Mouse (Mus musculus) forebrain, embryonic 14.5 days (tissue): ENCODE measurements around the gene Itga9. TPM values are rescaled to one million over a fixed set of nuclear protein-coding genes. Genes with fewer than 3 reads are reported as not detected.

Experiments
- ATAC-seq: fragments of 200-750 bp; cut with Nextera tagmentation; 2 replicates; pipeline ENCODE4 v1.8.0; 2017; ENCODE audit warnings: mild to moderate bottlenecking, moderate library complexity
- DNase-seq: peaks from one replicate; pipeline ENCODE4 v3.0.0-alpha.2; 2015; ENCODE audit warnings: low spot score
- H3K27ac ChIP-seq: fragments of 300-500 bp; sonication (generic); 2 replicates; pipeline ENCODE4 v1.5.1; 2014; ENCODE audit warnings: low read depth, mild to moderate bottlenecking, control low read depth, low read length, moderate library complexity
- H3K27me3 ChIP-seq: fragments of 300-500 bp; sonication (generic); replicated peaks from 2 replicates; pipeline ENCODE4 v1.6.1; 2014; ENCODE audit warnings: low read length, control low read depth, mixed read lengths; ENCODE audit not compliant: control insufficient read depth, insufficient read depth
- H3K36me3 ChIP-seq: fragments of 300-500 bp; sonication (generic); 2 replicates; pipeline ENCODE4 v1.6.1; 2014; ENCODE audit warnings: low read length, control low read depth; ENCODE audit not compliant: control insufficient read depth, insufficient read depth
- H3K4me1 ChIP-seq: fragments of 300-500 bp; sonication (generic); 2 replicates; pipeline ENCODE4 v1.6.1; 2014; ENCODE audit warnings: antibody characterized with exemption, low read length, control low read depth; ENCODE audit not compliant: control insufficient read depth, insufficient read depth
- H3K4me2 ChIP-seq: fragments of 300-500 bp; sonication (generic); 2 replicates; pipeline ENCODE4 v1.6.1; 2014; ENCODE audit warnings: mild to moderate bottlenecking, control low read depth, low read length
- H3K4me3 ChIP-seq: fragments of 300-500 bp; sonication (generic); 2 replicates; pipeline ENCODE4 v1.5.1; 2014; ENCODE audit warnings: low read depth, low read length, control low read depth
- H3K9ac ChIP-seq: fragments of 300-500 bp; sonication (generic); 2 replicates; pipeline ENCODE4 v1.6.1; 2014; ENCODE audit warnings: mild to moderate bottlenecking, low read length, control low read depth, moderate library complexity
- H3K9me3 ChIP-seq: fragments of 300-500 bp; sonication (generic); replicated peaks from 2 replicates; pipeline ENCODE4 v1.6.1; 2016; ENCODE audit warnings: low read length, control low read depth, mixed read lengths; ENCODE audit not compliant: control insufficient read depth
- WGBS: fragments of 180-500 bp; shearing (Covaris S2); extraction: QIAGEN DNeasy Blood & Tissue Kit; methylation state at CpG from one replicate; pipeline ENCODE4 v1.1.7; 2014; 5-methylcytosine and 5-hydroxymethylcytosine counted together
- polyA plus RNA-seq: library from polyadenylated mRNA; unstranded; fragments of >200 nt; fragmentation: Nextera tagmentation; extraction: Ambion mirVana; gene quantifications from 2 replicates; pipeline ENCODE4 v1.2.1, GENCODE M21; 2014

Gene Itga9
- polyA plus RNA-seq, 1 experiment from 2014 or later, result 0.88 TPM

GRCm38 (mm10) chr9:118845003-118845402, 238.5 kb downstream of the Itga9 start:
- ATAC-seq (no peak), DNase-seq (no peak)
- Histone ChIP-seq H3K27me3 (no peaks in the 10 kb centered on the region), H3K36me3 (no peaks in the 10 kb centered on the region), H3K9ac (no peak overlapping the region), H3K27ac (no peak overlapping the region), H3K4me2 (no peak overlapping the region), H3K9me3 (no peaks in the 10 kb centered on the region), H3K4me1 (no peaks in the 10 kb centered on the region), H3K4me3 (no peak overlapping the region)
- WGBS, result 80% methylated on average over 5 of the region's 5 CpGs

- no peak for ATAC-seq
- Histone ChIP-seq H3K4me2 (no peak overlapping the region), H3K9ac (no peak overlapping the region), H3K4me3 (no peak overlapping the region), H3K27me3 (no peaks in the 10 kb centered on the region), H3K27ac (no peak overlapping the region), H3K9me3 (no peaks in the 10 kb centered on the region), H3K36me3 (no peaks in the 10 kb centered on the region), H3K4me1 (no peaks in the 10 kb centered on the region)
- 81% methylated on average over 3 of the region's 3 CpGs for WGBS
- DNase-seq, result no peak
Observed at GRCm38 (mm10) chr9:118846766-118847165, 240.3 kb downstream of the Itga9 start.

- H3K9ac ChIP-seq, result no peak overlapping the region
- H3K4me1 ChIP-seq, result no peaks in the 10 kb centered on the region
- no peak for ATAC-seq
- no peak overlapping the region for H3K27ac ChIP-seq
- H3K9me3 ChIP-seq, result no peaks in the 10 kb centered on the region
- no peaks in the 10 kb centered on the region for H3K27me3 ChIP-seq
- no peak for DNase-seq
- no peaks in the 10 kb centered on the region for H3K36me3 ChIP-seq
- no peak overlapping the region for H3K4me2 ChIP-seq
- WGBS, result 83% methylated on average over 9 of the region's 9 CpGs
- H3K4me3 ChIP-seq, result no peak overlapping the region
Observed at GRCm38 (mm10) chr9:118856665-118857064, 250.2 kb downstream of the Itga9 start.

- H3K4me3 ChIP-seq, result no peak overlapping the region
- 86% methylated on average over 12 of the region's 12 CpGs for WGBS
- no peaks in the 10 kb centered on the region for H3K36me3 ChIP-seq
- no peak for ATAC-seq
- H3K27ac ChIP-seq, result no peak overlapping the region
- H3K4me1 ChIP-seq, result no peaks in the 10 kb centered on the region
- no peak overlapping the region for H3K4me2 ChIP-seq
- H3K9ac ChIP-seq, result no peak overlapping the region
- no peaks in the 10 kb centered on the region for H3K27me3 ChIP-seq
- DNase-seq, result no peak
- H3K9me3 ChIP-seq, result no peaks in the 10 kb centered on the region
Observed at GRCm38 (mm10) chr9:118860613-118861141, 254.2 kb downstream of the Itga9 start.

- DNase-seq, result no peak
- Histone ChIP-seq H3K27me3 (no peaks in the 10 kb centered on the region), H3K4me2 (no peak overlapping the region), H3K9me3 (no peaks in the 10 kb centered on the region), H3K4me3 (no peak overlapping the region), H3K36me3 (no peaks in the 10 kb centered on the region), H3K27ac (no peak overlapping the region), H3K9ac (no peak overlapping the region), H3K4me1 (no peaks in the 10 kb centered on the region)
- no peak for ATAC-seq
- WGBS, result 86% methylated on average over 12 of the region's 12 CpGs
Observed at GRCm38 (mm10) chr9:118862214-118862613, 255.7 kb downstream of the Itga9 start.

GRCm38 (mm10) chr9:118862852-118863260, 256.4 kb downstream of the Itga9 start:
- no peak overlapping the region for H3K9ac ChIP-seq
- H3K4me3 ChIP-seq, result no peak overlapping the region
- ATAC-seq (no peak), DNase-seq (no peak)
- no peaks in the 10 kb centered on the region for H3K27me3 ChIP-seq
- no peak overlapping the region for H3K27ac ChIP-seq
- 75% methylated on average over 9 of the region's 9 CpGs for WGBS
- H3K9me3 ChIP-seq, result no peaks in the 10 kb centered on the region
- no peak overlapping the region for H3K4me2 ChIP-seq
- H3K36me3 ChIP-seq, result no peaks in the 10 kb centered on the region
- H3K4me1 ChIP-seq, result no peaks in the 10 kb centered on the region

GRCm38 (mm10) chr9:118863528-118863927, 257.0 kb downstream of the Itga9 start:
- no peaks in the 10 kb centered on the region for H3K9me3 ChIP-seq
- 89% methylated on average over 8 of the region's 8 CpGs for WGBS
- no peak overlapping the region for H3K4me2 ChIP-seq
- H3K9ac ChIP-seq, result no peak overlapping the region
- no peak overlapping the region for H3K27ac ChIP-seq
- no peaks in the 10 kb centered on the region for H3K27me3 ChIP-seq
- no peak overlapping the region for H3K4me3 ChIP-seq
- DNase-seq (no peak), ATAC-seq (no peak)
- H3K4me1 ChIP-seq, result no peaks in the 10 kb centered on the region
- no peaks in the 10 kb centered on the region for H3K36me3 ChIP-seq

- no peak for DNase-seq
- Histone ChIP-seq H3K27ac (no peak overlapping the region), H3K9me3 (no peaks in the 10 kb centered on the region), H3K36me3 (no peaks in the 10 kb centered on the region), H3K4me3 (no peak overlapping the region), H3K4me2 (no peak overlapping the region), H3K4me1 (no peaks in the 10 kb centered on the region), H3K9ac (no peak overlapping the region), H3K27me3 (no peaks in the 10 kb centered on the region)
- 90% methylated on average over 2 of the region's 2 CpGs for WGBS
- no peak for ATAC-seq
Observed at GRCm38 (mm10) chr9:118866949-118867348, 260.5 kb downstream of the Itga9 start.

GRCm38 (mm10) chr9:118867851-118868250, 261.4 kb downstream of the Itga9 start:
- ATAC-seq, result no peak
- H3K9me3 ChIP-seq, result no peaks in the 10 kb centered on the region
- no peaks in the 10 kb centered on the region for H3K36me3 ChIP-seq
- H3K27me3 ChIP-seq, result no peaks in the 10 kb centered on the region
- H3K4me3 ChIP-seq, result no peak overlapping the region
- no peak for DNase-seq
- no peak overlapping the region for H3K9ac ChIP-seq
- H3K27ac ChIP-seq, result no peak overlapping the region
- H3K4me2 ChIP-seq, result no peak overlapping the region
- H3K4me1 ChIP-seq, result no peaks in the 10 kb centered on the region
- WGBS, result 89% methylated on average over 8 of the region's 8 CpGs
